12 mouse cellular contexts compared by ENCODE assay signal in the genomic region with DNA sequence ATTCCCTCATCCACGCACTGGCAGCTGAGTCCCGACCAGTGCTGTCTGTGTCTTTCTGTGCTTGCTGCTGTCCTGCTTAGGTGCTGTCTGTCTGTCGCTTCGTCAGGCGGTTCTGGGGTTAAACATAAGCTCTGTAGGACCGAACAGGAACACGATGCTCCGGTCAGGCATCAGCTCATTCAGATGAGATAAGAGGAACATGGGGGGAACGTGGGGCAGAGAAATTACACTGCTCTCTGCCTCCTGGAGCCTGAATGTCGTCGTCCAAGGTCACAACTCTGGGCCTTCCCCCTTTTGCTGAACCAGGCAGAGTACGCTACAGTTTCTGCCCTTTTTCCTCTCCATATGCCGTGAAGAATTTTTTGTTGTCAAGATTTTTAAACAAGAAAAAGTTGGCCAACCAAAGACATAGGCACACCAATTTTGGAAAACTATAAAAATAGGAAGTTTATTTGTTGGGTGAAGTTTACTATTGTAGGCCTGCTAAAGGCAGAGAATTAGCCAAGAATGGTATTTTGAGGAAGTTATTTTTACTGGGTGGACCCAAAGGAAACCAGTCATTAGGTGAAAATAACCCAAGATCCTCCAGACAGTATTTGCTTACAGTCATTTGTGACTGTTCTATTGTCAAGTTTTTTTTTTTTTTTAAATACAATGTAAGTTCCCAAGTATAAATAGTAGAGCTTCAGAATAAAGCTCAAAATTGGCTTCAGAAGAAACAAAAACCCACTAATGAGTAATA.
DNase-seq lines count a peak whose midpoint lies in the region; ATAC-seq and TF ChIP-seq lines count a peak whose summit lies in the region.
"Had no signal": no experiment of that assay in that cellular context is flagged by ENCODE, and none has a peak within 500 bp of the region (broad histone marks: within the 10 kb centered on the region; RNA-seq: fewer than 3 reads in every experiment).

No protein-coding gene starts in this region.

- intact Hi-C loops in left cerebral cortex, adult 2 months (cut with DNase I) = no loop called here
- intact Hi-C loops in left cerebral cortex, postnatal 4 days (cut with DNase I) = no loop called here

- peaks cover 0 to 48% of the 10 kb centered on the region in 2 experiments; a peak in 2 of 4 replicates for H3K36me3 ChIP-seq in MEL (ENCODE audit: control insufficient read depth in 1 of 2, insufficient read depth in 2 of 2, low read length in 2 of 2)
- no peaks in the 10 kb centered on the region for H3K36me3 ChIP-seq in hindbrain, embryonic 11.5 days (ENCODE audit: control insufficient read depth, insufficient read depth, low read length)
- H3K36me3 ChIP-seq: hindbrain, embryonic 13.5 days had no signal

- TF ChIP-seq EP300 in MEL (IDR thresholded peaks at IDR 0.05; ENCODE audit: low read depth in 1 of 2, low read length in 2 of 2) = no peak; a peak in 1 of 4 replicates

- no peak for TF ChIP-seq POLR2A in MEL (IDR thresholded peaks at IDR 0.05; ENCODE audit: control insufficient read depth in 1 of 2, insufficient read depth in 1 of 2, low read depth in 1 of 2, low read length in 2 of 2, poor library complexity in 1 of 2)

- no peak for TF ChIP-seq CTCF in left cerebral cortex, adult 2 months (IDR thresholded peaks at IDR 0.05)
- no peak for TF ChIP-seq CTCF in MEL (IDR thresholded peaks at IDR 0.05 in 2 of 3, conservative IDR thresholded peaks at IDR 0.05 in 1 of 3; ENCODE audit: control insufficient read depth in 1 of 3, insufficient read depth in 1 of 3, low read depth in 2 of 3, low read length in 3 of 3, poor library complexity in 1 of 3, severe bottlenecking in 1 of 3)

- no peaks in the 10 kb centered on the region for H3K9me3 ChIP-seq in MEL (replicated peaks; ENCODE audit: insufficient read depth, low read length)
- H3K9me3 ChIP-seq in hindbrain, embryonic 11.5 days (ENCODE audit: control insufficient read depth, low read length) = no peaks in the 10 kb centered on the region
- H3K9me3 ChIP-seq: forebrain, embryonic 10.5 days; hindbrain, embryonic 13.5 days had no signal

- H3K27me3 ChIP-seq in MEL (ENCODE audit: control insufficient read depth in 1 of 2, insufficient read depth in 2 of 2, low read length in 2 of 2) = no peaks in the 10 kb centered on the region
- no peaks in the 10 kb centered on the region for H3K27me3 ChIP-seq in hindbrain, embryonic 11.5 days (ENCODE audit: control insufficient read depth, insufficient read depth, low read length)
- H3K27me3 ChIP-seq: hindbrain, embryonic 13.5 days had no signal

- peak; percentile 73 for ATAC-seq in granulocyte monocyte progenitor cell, adult 5-6 weeks (replicated peaks; ENCODE audit: poor library complexity, severe bottlenecking)
- peak; percentile 75 for ATAC-seq in megakaryocyte, adult 5-6 weeks (ENCODE audit: poor library complexity, severe bottlenecking)
- no peak for ATAC-seq in hindbrain, embryonic 11.5 days (ENCODE audit: low FRiP score)
- ATAC-seq: midbrain, embryonic 16.5 days had no signal

- 80% methylated on average over 13 of the region's 13 CpGs for WGBS in hindbrain, embryonic 11.5 days

- H3K27ac ChIP-seq in left cerebral cortex, adult 2 months = peak overlapping the region; percentile 24
- H3K27ac ChIP-seq in MEL (ENCODE audit: control insufficient read depth, low read depth, low read length) = peak overlapping the region; percentile 81
- H3K27ac ChIP-seq in hindbrain, embryonic 11.5 days (ENCODE audit: low read depth, low read length) = no peak overlapping the region
- H3K27ac ChIP-seq: forebrain, embryonic 10.5 days; hindbrain, embryonic 13.5 days had no signal

- H3K4me2 ChIP-seq in hindbrain, embryonic 11.5 days (replicated peaks; ENCODE audit: low read depth, low read length) = no peak overlapping the region
- H3K4me2 ChIP-seq: hindbrain, embryonic 13.5 days had no signal

- no peak for DNase-seq in left cerebral cortex, adult 2 months (ENCODE audit: extremely low spot score in 1 of 2, low spot score in 2 of 2)
- no peak for DNase-seq in left cerebral cortex, postnatal 4 days
- DNase-seq in MEL (ENCODE audit: low read depth, low spot score) = peak; percentile 79
- no peak for DNase-seq in cerebellum, postnatal 25 days
- no peak for DNase-seq in hindbrain, embryonic 11.5 days (ENCODE audit: low spot score)
- DNase-seq in spleen, postnatal 14 days (ENCODE audit: low spot score in 2 of 2) = no peak
- DNase-seq: cerebellum, adult 9-10 months had no signal

- no peak for TF ChIP-seq RAD21 in MEL (IDR thresholded peaks at IDR 0.05; ENCODE audit: low read depth, low read length)

- H3K9ac ChIP-seq in MEL (ENCODE audit: control insufficient read depth, low read depth, low read length, poor library complexity, severe bottlenecking) = peak overlapping the region; percentile 1
- no peak overlapping the region for H3K9ac ChIP-seq in hindbrain, embryonic 11.5 days (ENCODE audit: low read depth, low read length)
- H3K9ac ChIP-seq: hindbrain, embryonic 13.5 days had no signal

- H3K79me2 ChIP-seq in MEL (ENCODE audit: control insufficient read depth, insufficient read depth, low read length, poor library complexity) = peaks cover 14% of the 10 kb centered on the region

- peaks cover 7 to 54% of the 10 kb centered on the region in 2 experiments for H3K4me1 ChIP-seq in MEL (ENCODE audit: control insufficient read depth in 1 of 2, insufficient read depth in 2 of 2, low read length in 2 of 2)
- H3K4me1 ChIP-seq in hindbrain, embryonic 11.5 days (replicated peaks; ENCODE audit: control insufficient read depth, insufficient read depth, low read length) = 0 out of 2 replicates have a peak, but pooled peaks cover 3% of the 10 kb centered on the region

- H3K4me3 ChIP-seq in left cerebral cortex, adult 2 months = no peak overlapping the region
- H3K4me3 ChIP-seq in MEL (ENCODE audit: control insufficient read depth in 1 of 2, insufficient read depth in 1 of 2, low read depth in 2 of 2, low read length in 2 of 2) = no peak overlapping the region; a peak in 1 of 4 replicates
- no peak overlapping the region for H3K4me3 ChIP-seq in hindbrain, embryonic 11.5 days (ENCODE audit: low read depth, low read length)
- H3K4me3 ChIP-seq: forebrain, embryonic 10.5 days; hindbrain, embryonic 13.5 days had no signal

TF ChIP-seq in MEL, 35 proteins besides CTCF, POLR2A, EP300 and RAD21:
- no peak for TF ChIP-seq ZKSCAN1 (IDR thresholded peaks at IDR 0.05; ENCODE audit: low read depth, low read length)
- TF ChIP-seq USF2 (IDR thresholded peaks at IDR 0.05; ENCODE audit: borderline replicate concordance in 1 of 2, insufficient read depth in 1 of 2, low read depth in 1 of 2, low read length in 2 of 2) = no peak
- no peak for TF ChIP-seq GABPA (IDR thresholded peaks at IDR 0.05; ENCODE audit: low read depth, low read length)
- 0 out of 2 replicates have a peak, but pooled peaks have one; percentile 25 for TF ChIP-seq SIN3A (IDR thresholded peaks at IDR 0.05; ENCODE audit: low read length)
- peak; percentile 50; the same call in 1 of the 2 replicates for TF ChIP-seq ZNF384 (IDR thresholded peaks at IDR 0.05; ENCODE audit: low read depth, low read length)
- no peak for TF ChIP-seq ZMIZ1 (IDR thresholded peaks at IDR 0.05; ENCODE audit: low read depth, low read length)
- TF ChIP-seq TBP (IDR thresholded peaks at IDR 0.05; ENCODE audit: low read depth, low read length) = no peak
- no peak for TF ChIP-seq ZC3H11A (IDR thresholded peaks at IDR 0.05; ENCODE audit: low read depth, low read length)
- no peak for TF ChIP-seq CHD1 (IDR thresholded peaks at IDR 0.05; ENCODE audit: low read depth, low read length)
- TF ChIP-seq HCFC1 (IDR thresholded peaks at IDR 0.05; ENCODE audit: low read depth, low read length) = 0 out of 2 replicates have a peak, but pooled peaks have one; percentile 14
- no peak for TF ChIP-seq BHLHE40 (IDR thresholded peaks at IDR 0.05; ENCODE audit: borderline replicate concordance, low read depth, low read length)
- TF ChIP-seq MXI1 (IDR thresholded peaks at IDR 0.05; ENCODE audit: low read depth, low read length) = no peak
- no peak for TF ChIP-seq MAX (IDR thresholded peaks at IDR 0.05; ENCODE audit: low read length)
- no peak for TF ChIP-seq MYB (IDR thresholded peaks at IDR 0.05; ENCODE audit: low read depth, low read length)
- no peak for TF ChIP-seq UBTF (IDR thresholded peaks at IDR 0.05; ENCODE audit: borderline replicate concordance, insufficient read depth, low read depth, low read length)
- TF ChIP-seq MYC (IDR thresholded peaks at IDR 0.05; ENCODE audit: low read depth, low read length) = no peak
- no peak for TF ChIP-seq JUND (IDR thresholded peaks at IDR 0.05; ENCODE audit: low read depth, low read length)
- TF ChIP-seq KAT2A (conservative IDR thresholded peaks at IDR 0.05; ENCODE audit: low read depth, low read length) = no peak
- no peak for TF ChIP-seq RCOR1 (IDR thresholded peaks at IDR 0.05; ENCODE audit: low read depth, low read length)
- no peak for TF ChIP-seq TCF12 (IDR thresholded peaks at IDR 0.05; ENCODE audit: low read depth, low read length)
- no peak for TF ChIP-seq MAZ (IDR thresholded peaks at IDR 0.05; ENCODE audit: low read depth, low read length)
- TF ChIP-seq MEF2A (IDR thresholded peaks at IDR 0.05; ENCODE audit: extremely low read depth, insufficient replicate concordance, low read depth, low read length, poor library complexity, severe bottlenecking) = no peak
- peak; percentile 43; the same call in 1 of the 2 replicates for TF ChIP-seq ETS1 (IDR thresholded peaks at IDR 0.05; ENCODE audit: low read depth, low read length)
- no peak for TF ChIP-seq E2F4 (IDR thresholded peaks at IDR 0.05; ENCODE audit: borderline replicate concordance, low read depth, low read length)
- TF ChIP-seq POLR2AphosphoS2 (IDR thresholded peaks at IDR 0.05; ENCODE audit: low read length) = no peak
- no peak for TF ChIP-seq NRF1 (IDR thresholded peaks at IDR 0.05; ENCODE audit: insufficient read depth, low read depth, low read length, poor library complexity, severe bottlenecking)
- TF ChIP-seq NELFE (IDR thresholded peaks at IDR 0.05; ENCODE audit: low read depth, low read length) = no peak
- TF ChIP-seq POLR2AphosphoS5 (IDR thresholded peaks at IDR 0.05; ENCODE audit: borderline replicate concordance, low read depth, low read length) = no peak
- no peak for TF ChIP-seq TAL1 (IDR thresholded peaks at IDR 0.05; ENCODE audit: low read length)
- TF ChIP-seq MAFK (IDR thresholded peaks at IDR 0.05; ENCODE audit: borderline replicate concordance, low read depth, low read length) = no peak
- no peak for TF ChIP-seq USF1 (IDR thresholded peaks at IDR 0.05; ENCODE audit: low read depth, low read length)
- TF ChIP-seq GATA1 (IDR thresholded peaks at IDR 0.05; ENCODE audit: low read depth, low read length) = no peak; the same call in 1 of the 2 replicates
